Mouse (Mus musculus) cerebellum, adult 8-10 months (tissue): ENCODE data around the gene Capn1.
A peak's percentile ranks its signal among the peaks of the same experiment; 100 is the strongest.

Experiments used
- DNase-seq: peaks from one replicate; pipeline ENCODE4 v3.0.0; 2022

Capn1 gene

DNA sequence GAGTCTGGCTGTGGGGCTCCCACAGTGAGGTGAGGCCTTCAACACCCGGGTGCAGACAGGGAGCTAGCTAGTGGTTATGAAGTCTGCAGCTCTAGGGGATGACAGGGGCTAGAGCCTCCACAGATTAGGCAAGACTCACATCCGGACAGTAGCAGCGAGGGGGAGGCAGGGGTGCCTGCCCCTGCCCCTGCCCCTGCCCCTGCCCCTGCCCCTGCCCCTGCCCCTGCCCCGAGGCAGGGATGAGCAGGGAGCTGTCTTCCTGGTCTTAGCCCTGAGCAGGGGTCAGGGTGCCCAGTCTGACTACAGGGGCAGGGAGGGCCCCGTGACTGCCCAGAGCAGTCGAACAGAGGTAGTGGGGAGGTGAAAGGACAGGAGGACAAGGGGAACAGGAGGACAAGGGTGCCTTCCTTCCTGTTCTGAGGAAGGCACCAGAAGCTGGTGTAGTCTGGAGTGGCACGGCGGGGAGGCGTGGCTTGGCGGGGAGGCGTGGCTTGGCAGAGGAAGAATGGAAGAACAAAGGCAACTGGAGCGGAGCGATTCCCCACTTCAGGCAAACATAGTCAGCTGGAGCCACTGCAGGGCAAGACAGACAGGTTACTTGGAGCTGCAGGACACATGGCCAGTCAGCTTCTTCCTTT is 26.8 kb downstream of the Capn1 start:
- no peak for DNase-seq

DNA sequence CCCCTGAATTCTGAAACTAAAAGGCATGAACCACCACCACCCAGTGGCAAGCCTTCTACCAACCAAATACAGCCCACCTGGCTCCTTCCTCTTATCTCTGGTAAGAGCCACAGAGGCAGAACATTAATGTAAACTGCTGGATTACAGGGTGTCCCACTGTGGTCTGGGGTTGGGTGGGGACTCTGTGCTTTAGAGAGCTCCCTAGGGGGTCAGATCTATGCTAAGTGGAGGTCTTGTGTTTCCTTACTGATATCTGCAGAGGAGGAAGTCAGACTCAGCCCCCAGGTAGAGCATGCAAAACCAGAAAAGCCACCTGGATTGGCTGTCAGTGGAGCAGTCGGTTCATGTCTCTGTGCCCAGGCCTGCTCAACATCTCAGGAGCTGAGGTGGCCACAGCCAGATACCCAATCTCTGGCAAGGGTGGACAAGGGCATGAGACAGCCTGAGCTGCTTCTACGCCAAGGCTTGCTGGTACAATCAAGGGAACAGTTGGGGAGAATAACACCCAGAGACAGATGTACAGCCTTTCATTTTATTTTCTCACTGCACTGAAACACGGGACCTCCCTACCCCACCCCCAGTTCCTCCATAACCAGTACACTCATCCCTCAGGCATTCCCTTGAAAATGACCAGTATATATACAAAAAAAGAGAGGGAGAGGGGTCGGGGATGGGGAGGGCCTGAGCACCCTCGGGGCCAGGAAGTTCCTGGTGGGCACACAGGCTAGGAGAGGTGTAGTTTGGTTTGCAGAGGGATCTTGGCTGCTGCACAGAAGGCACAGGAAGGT is 27.5 kb downstream of the Capn1 start:
- DNase-seq = no peak

DNA sequence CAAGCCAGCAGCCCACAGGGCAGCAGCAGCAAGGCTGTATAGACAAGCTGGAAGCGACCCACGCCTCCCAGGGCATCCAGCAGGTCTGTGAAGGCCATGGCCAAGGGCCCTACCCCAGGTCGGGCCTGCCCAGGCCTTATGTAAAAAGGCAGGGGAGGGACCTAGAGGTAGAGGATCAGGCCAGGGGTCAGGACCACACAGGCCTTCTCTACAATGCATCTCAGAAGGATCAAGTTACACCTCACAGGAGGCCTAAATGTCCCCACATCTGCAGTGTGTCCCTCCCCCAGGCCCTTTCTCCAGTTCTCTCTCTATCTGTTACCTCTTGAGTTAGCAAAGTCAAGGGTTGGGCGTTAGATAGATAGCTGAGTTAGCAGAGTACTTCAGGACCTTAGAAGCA is 29.7 kb downstream of the Capn1 start, which contains the start of gene Slc22a20:
TSS of gene Slc22a20 (minus strand) at position 101 of the 400 bp plus-strand sequence.
- no peak for DNase-seq

DNA sequence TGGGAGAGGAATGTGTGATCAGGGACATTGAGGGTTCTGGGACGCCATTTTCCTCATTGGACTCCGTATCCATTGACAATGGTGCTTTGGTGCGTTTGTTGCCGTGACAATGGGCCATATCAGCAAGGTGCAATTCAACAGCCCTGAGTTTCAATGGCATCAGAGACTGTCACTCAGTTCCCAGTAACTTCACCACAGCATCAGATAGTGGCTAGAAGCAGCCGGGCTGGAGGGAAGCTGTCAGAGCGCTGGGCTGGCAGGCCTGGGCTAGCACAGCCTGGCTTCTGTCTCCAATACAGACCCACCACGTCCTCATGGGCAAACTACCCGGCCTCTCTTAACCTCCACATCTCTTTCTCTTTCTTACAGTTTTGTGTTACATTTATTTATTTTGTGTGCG is 35.2 kb downstream of the Capn1 start:
- DNase-seq = no peak

DNA sequence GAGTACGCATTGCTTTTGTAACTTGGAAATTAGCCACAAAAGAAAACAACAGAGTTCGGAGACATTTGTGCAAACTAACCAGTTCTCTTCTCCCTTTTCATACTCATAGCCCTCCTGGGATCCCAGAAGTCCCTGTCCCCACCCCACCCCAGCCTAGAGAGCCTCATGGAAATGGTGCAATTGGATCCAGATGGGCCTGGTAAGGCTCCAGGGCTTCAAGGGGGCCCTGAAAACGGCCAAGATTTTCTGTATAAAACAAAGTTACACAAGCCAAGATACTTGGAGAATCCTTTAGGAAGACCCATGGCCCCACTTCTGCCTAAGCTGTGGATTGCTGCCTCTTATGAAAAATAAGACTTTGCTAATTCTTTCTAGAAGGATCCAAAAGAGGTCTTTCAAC is 38.0 kb downstream of the Capn1 start:
- DNase-seq = no peak

DNA sequence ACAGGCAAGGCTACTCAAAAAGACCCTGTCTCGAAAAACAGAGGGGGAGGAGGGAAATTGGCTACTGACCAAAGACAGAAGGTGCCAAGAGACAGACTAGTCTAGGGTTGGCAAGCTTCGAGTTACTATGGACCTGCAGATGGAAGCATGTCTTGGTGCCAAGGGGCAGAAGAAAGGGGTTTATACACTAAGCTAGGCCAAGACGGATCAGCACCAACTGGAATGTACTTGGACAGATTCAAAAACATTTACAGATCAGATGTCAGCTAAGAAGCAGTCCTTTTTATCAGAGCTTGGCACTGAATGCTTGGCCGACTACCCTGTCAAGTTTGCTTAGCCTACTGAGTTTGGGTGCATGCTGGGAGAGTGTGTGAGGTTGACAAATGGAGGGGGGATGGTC is 40.0 kb downstream of the Capn1 start:
- DNase-seq = no peak

DNA sequence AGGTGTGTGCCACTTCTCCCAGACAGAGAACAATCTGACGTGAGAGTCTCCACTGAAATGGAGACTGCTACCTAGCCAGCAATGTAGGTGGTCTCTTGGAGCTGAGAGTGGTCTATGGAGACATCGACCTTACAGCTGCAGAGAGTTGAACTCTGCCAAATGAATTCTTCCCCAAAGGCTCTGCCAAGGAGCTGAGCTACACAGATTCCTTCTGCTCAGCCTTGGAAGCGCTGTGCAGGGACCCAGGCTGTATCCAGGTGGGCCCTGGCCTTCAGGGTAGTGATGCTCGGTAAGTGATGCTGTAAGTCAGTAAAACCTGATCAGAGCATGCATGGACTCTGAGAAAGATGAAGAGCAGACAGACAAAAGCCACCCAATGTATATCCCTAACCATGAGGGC is 40.6 kb downstream of the Capn1 start:
- DNase-seq = no peak

DNA sequence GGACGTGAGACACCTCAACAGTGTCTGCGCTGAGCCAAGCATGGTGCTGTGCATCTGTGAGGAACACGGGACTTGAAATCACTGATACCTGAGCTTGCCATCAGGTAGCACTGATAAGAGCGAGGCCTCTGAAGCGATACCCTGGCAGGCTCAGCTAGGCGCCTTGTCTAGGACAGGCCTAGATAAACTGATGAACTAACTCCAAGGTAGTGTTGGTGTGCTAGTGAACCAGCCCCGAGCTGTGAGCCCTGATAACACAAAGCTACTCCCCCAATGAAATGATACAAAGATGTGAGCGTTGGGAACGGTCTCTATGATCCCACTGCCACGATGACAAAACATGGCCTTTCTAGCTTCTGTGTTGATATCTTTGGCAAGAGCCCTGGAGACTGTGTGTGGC is 48.0 kb downstream of the Capn1 start:
- DNase-seq = no peak

DNA sequence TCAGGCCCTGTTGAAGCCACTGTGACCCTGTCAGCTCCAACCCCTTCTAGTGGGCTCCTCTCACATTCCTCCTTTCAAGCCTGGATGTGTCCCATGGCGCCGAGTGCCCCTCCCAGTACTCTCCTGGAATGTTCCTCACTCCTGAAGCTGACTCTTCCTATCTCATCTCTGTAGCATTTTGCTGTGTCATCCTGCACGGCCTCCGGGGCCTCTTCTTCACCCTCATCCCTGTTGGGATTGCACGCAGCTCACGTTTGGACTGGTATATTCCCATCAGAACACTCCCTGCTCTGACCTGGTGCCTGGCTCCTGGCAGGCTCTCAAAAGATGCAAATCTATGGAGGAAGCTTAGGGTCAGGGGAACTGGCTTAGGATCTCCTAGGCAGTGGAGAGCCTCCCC is 48.9 kb downstream of the Capn1 start:
- no peak for DNase-seq

DNA sequence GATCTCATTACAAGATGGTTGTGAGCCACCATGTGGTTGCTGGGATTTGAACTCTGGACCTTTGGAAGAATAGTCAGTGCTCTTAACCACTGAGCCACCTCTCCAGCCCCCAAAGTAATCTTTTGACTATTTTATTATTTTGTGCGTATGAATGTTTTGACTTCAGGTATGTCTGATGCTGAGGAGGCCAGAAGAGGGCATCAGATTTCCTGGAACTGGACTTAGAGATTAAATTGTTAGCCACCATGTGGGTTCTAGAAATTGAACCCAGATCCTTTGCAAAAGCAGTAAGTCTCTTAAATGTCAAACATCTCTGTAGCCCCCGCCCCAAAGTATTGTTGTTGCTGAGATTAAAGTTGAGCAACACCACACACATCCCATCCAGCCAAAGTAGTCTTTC is 49.8 kb downstream of the Capn1 start:
- DNase-seq = no peak

DNA sequence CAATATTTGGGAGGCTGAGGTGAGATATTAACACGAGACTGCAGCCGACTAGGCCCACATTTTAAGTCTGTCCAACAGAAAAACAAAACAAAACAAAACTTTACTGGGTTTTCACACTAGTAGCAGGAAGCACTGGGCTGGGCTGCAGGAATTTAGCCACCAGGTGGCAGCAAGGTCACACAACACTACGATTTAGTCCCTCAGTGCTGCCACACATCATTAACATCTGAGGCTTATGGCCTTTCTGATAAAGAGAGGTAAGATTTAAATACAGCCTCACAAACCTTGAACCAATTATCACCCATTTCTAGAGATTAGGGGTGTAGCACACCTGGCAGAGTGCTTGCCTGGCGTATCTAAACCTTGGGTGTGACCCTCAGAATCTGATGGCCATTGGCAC is 50.4 kb downstream of the Capn1 start:
- DNase-seq = peak; percentile 71

DNA sequence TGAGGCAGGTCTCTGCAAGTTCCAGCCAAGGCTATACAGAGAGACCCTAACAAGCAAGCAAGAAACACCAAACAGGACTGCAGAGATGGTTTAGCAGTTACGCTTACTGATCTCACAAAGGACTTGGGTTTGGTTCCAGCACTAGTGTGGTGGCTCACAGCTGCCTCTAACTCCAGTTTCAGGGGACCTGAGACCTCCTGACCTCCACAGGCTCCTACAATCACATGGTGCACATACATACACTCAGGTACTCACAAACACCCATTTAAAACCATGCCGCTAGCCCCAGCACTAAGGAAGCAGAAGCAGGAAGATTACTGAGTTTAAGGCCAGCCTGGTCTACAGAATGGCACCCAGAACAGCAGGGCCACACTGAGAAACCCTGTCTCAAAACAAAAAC is 50.9 kb downstream of the Capn1 start:
- no peak for DNase-seq

DNA sequence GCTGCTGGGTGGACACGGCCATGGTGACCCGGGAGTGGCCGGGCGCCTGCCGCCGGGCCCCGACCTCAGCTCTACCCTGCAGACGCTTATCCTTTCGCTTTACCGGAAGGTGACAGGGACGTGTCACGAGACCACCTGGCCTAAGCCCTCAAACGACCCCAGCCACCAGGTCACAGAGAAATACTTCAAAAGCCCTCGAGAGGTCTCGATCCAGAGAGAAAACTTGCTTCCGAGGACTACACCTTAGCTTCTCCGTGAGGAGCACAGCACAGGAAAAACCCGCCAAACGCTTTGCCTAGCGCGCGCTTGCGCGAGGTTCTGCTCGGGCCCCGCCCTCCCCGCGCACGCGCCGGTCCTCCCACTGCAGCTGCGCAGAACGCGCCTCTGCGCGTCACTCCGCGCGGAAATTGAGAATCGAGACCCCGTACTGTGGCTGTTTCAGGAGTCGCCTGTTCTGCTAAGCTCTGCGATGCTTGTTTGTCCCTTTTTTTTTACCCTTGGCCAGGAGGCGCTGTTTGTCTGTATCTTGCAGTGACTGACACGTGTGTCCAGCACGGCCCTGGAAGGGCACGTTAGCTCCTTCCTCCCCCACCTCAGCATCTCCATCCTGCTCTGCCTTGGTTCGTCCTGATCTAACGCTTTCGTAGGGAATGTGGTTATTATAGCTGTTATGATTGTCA is 51.7 kb downstream of the Capn1 start, which contains the start of gene Pola2:
TSS of gene Pola2 (minus strand) at position 320 of the 680 bp plus-strand sequence.
- DNase-seq = peak; percentile 85

DNA sequence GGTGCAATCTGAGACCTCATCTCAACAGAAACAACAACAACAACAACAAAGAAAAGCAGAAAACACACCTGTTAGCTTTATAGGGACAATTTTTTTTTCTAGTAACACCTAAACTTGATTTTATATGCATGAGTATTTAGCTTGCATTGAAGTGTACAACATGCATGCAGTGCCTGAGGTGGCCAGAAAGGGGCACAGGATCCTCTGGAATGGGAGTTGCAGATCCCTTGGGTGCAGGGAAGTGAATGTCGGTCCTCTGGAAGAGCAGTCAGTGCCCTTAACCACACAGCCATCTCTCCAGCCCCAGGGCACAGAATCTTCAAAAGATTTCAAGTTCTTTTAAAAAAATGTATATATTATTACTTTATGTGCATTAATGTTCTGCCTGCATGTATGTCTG is 53.0 kb downstream of the Capn1 start:
- no peak for DNase-seq

DNA sequence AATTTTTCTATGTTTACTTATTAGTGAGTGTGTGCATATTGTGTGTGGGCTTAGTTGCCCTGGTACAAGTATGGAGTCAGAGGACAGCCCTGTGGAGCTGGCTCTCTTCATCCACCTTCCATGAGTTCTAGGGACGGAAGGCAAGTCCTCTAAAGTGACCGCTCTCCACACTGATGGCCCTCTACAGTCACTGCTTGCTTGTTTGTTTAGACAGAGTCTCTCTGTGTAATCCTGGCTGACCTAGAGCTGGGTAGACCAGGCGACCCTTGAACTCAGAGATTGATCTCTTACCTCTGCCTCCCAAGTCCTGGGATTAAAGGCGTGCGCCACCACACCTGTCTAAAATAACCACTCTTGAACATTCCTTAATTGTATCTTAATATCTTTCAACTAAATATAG is 58.3 kb downstream of the Capn1 start:
- DNase-seq = no peak

DNA sequence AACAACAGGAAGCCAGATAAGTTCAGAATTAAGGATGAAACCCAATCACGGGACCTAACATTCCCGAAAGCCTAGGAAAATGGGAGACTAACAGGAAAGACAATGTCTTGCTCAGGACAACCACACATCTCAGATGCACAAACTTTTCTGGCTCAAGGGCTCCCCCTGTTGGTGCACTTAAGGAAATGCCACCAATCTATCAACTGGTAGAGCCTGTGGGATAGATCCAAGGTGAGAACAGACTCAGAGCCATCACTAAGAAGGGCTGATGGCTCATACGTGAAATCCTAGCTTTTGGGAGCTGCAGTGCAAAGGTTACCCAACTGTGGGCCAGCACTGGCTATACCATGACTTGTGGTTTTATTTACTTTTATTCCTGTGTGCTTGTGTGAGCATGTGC is 59.0 kb downstream of the Capn1 start:
- DNase-seq = peak; percentile 89

DNA sequence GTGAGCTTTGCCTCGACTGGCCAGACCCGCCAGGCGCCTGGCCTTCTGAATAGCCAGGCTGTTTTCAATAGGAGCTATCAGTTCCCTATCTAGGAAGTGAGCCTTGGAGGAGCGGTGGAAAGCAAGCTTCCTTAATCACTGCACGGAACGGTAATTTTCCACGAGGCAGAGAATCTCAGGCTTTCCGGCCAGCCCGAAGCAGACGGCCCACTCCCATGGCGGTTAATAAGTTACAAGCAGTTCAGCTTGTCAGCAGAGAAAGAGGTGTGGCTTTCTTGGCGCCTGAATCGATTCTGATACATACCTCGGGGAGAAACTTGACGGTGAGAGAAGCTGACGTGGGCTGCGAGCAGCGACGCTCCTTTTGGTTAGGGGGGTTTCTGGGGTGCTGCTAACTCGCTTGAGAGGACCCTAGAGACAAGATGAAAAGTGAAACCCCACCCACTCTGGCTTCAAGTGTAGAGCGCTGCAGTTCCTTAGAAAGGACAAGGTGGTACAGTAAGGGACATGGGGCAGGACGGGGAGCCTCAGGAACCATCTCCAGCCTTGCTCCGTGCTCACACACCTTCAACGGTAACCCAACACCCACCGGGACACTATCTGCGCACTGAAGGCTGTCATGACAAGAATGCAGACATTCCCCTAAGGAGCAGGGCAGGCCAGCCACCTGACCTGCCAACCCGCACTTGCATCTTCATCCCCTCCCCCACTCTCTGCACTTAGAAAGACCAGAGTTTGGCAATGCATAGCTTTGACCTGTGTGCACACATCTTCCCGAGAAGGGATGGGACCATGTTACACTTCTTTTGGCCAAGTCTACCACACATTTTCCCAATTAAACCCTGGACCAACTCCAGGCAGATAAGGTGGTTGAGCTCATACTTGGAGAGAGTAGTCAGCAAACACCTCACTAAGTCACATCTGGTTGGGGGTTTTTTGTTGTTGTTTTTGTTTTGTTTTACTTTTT is 59.7 kb downstream of the Capn1 start:
- DNase-seq = no peak

DNA sequence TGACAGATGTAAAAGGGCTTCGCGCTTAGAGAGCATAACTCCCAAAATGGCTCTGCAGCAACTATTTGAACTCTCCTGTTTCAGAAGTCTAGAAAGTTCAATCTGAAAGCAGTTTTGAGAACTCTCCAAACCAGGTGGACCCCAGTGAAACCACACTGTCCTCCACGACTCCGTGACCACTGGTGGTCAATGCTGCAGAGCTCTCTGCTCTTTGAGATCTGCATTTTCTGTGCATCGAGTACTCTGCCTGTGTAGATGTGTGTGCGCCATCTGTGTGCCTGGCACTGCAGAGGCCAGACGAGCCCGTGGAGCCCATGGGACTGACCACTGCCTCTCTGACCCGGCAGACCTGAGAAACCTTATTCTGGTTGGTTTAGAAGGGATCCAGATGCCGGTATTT is 60.8 kb downstream of the Capn1 start:
- DNase-seq = no peak

DNA sequence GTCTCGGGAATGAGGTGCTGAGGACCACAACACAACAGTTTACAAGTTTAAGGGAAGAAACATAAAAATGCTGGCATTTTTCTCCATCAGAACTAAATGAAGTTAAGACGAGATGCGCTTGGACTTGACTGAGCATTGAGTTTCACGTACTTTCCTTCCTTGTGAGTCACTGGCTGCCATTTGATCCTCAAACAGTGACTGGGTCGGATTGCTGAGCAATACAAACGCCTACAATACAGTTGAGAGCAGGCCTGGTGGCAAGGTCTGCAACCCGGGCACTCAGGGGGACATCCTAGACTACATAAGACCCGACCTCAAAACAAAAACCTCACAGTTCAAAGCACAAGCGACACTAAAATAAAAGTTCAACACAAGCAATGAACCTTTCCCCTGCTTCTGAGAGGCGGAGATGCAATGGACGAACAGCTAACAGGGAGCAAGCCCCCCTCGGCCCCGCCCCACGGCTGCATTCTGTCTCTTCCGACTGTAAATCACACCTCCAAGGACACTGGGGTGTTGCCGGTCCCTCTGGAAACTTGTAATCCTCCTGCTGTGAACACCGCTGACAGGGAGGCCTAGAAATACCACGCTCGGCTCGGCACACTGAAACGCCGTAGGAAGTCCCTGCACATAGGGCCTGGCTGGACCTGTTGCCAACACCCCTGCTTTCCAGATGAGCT is 61.5 kb downstream of the Capn1 start:
- DNase-seq = no peak

DNA sequence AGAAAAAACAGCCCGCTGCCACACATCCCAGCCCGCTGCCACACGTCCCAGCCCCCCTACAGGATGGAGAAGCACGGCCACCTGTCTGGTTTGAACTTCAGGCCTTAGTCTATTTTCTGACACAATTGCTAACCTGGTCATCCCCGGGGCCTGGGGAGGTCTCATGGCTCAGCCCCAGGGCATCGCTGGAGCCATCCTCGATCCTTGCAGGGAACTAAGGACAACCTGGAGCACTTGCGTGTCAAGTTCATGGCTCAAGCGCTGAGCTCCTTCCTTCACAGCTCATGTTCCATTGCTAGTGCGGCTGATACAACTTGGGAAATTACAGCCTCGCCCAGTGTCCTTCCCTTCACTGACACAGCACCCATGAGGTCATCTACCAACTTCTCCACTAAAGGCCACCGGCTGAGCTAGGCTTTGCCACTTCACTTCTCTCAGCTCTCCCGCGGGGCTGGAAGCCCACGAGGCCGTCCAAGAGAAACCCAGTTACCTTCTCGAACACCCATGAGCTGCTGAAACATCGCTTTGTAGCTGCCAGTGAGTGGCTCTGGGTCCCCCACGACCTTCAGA is 62.4 kb downstream of the Capn1 start:
- DNase-seq = no peak

DNA sequence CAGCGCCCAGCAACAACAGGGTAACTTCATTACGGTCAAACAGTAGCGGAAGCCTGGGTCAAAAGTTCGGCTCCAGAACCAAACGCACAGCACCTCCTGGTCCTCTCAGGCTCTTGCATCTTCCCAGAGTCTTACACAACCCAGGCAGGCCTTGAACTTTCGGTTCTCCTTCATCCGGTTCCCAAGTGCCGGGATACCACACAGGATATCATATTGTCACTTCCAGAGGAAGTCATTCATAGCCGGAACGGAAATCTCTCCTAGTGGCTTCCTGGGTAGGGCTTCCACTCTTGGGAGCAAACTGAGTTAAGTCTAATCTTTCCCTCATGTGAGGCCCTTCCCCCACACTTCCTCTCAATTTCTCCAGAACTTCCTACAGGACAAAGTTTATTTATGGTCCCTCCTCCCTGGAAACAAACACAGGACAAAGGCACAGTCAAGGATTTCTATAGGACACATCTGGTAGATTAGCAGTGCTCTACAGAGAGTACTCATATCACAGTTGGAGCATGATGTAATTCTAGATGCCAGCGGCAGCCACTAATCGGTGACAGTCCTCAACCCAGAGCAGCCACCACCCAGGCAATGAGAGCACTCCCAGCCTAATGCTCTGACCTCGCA is 63.5 kb downstream of the Capn1 start:
- DNase-seq = no peak
